Mouse (Mus musculus): ENCODE data around the gene Wbp11. TPM values are rescaled to one million over a fixed set of nuclear protein-coding genes. Genes with fewer than 3 reads are reported as not detected.

The Wbp11 gene
- polyA plus RNA-seq, 1 experiment from 2014 or later: 130 TPM

GRCm38 (mm10) chr6:136782146-136782545 is 45.9 kb downstream of the Wbp11 start:
- no peaks in the 10 kb centered on the region for H3K27me3 ChIP-seq
- no peak overlapping the region for H3K4me2 ChIP-seq (replicated peaks)
- no peak overlapping the region for H3K9ac ChIP-seq
- ATAC-seq (ENCODE audit: insufficient number of reproducible peaks, insufficient read depth, low FRiP score, low TSS enrichment): no peak
- H3K4me3 ChIP-seq: no peak overlapping the region
- H3K9me3 ChIP-seq: no peaks in the 10 kb centered on the region
- H3K27ac ChIP-seq: no peak overlapping the region
- H3K4me1 ChIP-seq: no peaks in the 10 kb centered on the region
- 88% methylated on average over 12 of the region's 12 CpGs for WGBS
- H3K36me3 ChIP-seq: no peaks in the 10 kb centered on the region

GRCm38 (mm10) chr6:136781377-136781986 is 46.6 kb downstream of the Wbp11 start, which contains the start of gene Gucy2c:
TSS of gene Gucy2c (minus strand) at chr6:136781765.
- no peak within 1 kb of the TSS for H3K4me2 ChIP-seq (replicated peaks)
- H3K9ac ChIP-seq: no peak within 1 kb of the TSS
- no peaks in the 10 kb centered on the region for H3K4me1 ChIP-seq
- no peaks in the 10 kb centered on the region for H3K27me3 ChIP-seq
- no peak within 1 kb of the TSS for H3K27ac ChIP-seq
- no peak within 1 kb of the TSS for H3K4me3 ChIP-seq
- ATAC-seq (ENCODE audit: insufficient number of reproducible peaks, insufficient read depth, low FRiP score, low TSS enrichment): no peak
- H3K36me3 ChIP-seq: no peaks in the 10 kb centered on the region
- H3K9me3 ChIP-seq: no peaks in the 10 kb centered on the region
- 79% methylated on average over 20 of the region's 20 CpGs for WGBS

- Histone ChIP-seq H3K27ac (no peak overlapping the region), H3K4me1 (no peaks in the 10 kb centered on the region), H3K36me3 (no peaks in the 10 kb centered on the region), H3K4me3 (no peak overlapping the region), H3K9ac (no peak overlapping the region), H3K27me3 (no peaks in the 10 kb centered on the region), H3K9me3 (no peaks in the 10 kb centered on the region), H3K4me2 (replicated peaks) (no peak overlapping the region)
- no peak for ATAC-seq (ENCODE audit: insufficient number of reproducible peaks, insufficient read depth, low FRiP score, low TSS enrichment)
- 79% methylated on average over 1 of the region's 1 CpGs for WGBS
These were observed 51.6 kb downstream of the Wbp11 start for GRCm38 (mm10) chr6:136776392-136776791.

GRCm38 (mm10) chr6:136769859-136770258 is 58.2 kb downstream of the Wbp11 start:
- Histone ChIP-seq H3K4me3 (no peak overlapping the region), H3K27me3 (no peaks in the 10 kb centered on the region), H3K4me2 (replicated peaks) (no peak overlapping the region), H3K36me3 (no peaks in the 10 kb centered on the region), H3K9ac (no peak overlapping the region), H3K27ac (no peak overlapping the region), H3K4me1 (no peaks in the 10 kb centered on the region), H3K9me3 (no peaks in the 10 kb centered on the region)
- WGBS: 78% methylated on average over 7 of the region's 7 CpGs
- ATAC-seq (ENCODE audit: insufficient number of reproducible peaks, insufficient read depth, low FRiP score, low TSS enrichment): no peak

GRCm38 (mm10) chr6:136769143-136769542 is 58.9 kb downstream of the Wbp11 start:
- no peak for ATAC-seq (ENCODE audit: insufficient number of reproducible peaks, insufficient read depth, low FRiP score, low TSS enrichment)
- H3K9me3 ChIP-seq: no peaks in the 10 kb centered on the region
- WGBS: 85% methylated on average over 8 of the region's 8 CpGs

GRCm38 (mm10) chr6:136763912-136764311 is 64.1 kb downstream of the Wbp11 start:
- ATAC-seq (ENCODE audit: insufficient number of reproducible peaks, insufficient read depth, low FRiP score, low TSS enrichment): no peak
- Histone ChIP-seq H3K27me3 (no peaks in the 10 kb centered on the region), H3K4me2 (replicated peaks) (no peak overlapping the region), H3K9ac (no peak overlapping the region), H3K4me1 (no peaks in the 10 kb centered on the region), H3K4me3 (no peak overlapping the region), H3K27ac (no peak overlapping the region), H3K9me3 (no peaks in the 10 kb centered on the region), H3K36me3 (no peaks in the 10 kb centered on the region)
- 90% methylated on average over 1 of the region's 1 CpGs for WGBS

More at GRCm38 (mm10) chr6:136769143-136769542, 58.9 kb downstream of the Wbp11 start:
- Histone ChIP-seq H3K36me3 (no peaks in the 10 kb centered on the region), H3K9ac (no peak overlapping the region), H3K27me3 (no peaks in the 10 kb centered on the region), H3K4me2 (replicated peaks) (no peak overlapping the region), H3K4me3 (no peak overlapping the region), H3K4me1 (no peaks in the 10 kb centered on the region), H3K27ac (no peak overlapping the region)

Small RNA genes within 50 kb of the gene (microRNA-seq; reads per million reads assigned to microRNA genes)
- not detected for gene Gm44364

Other genes with a start within 250 kb of the Wbp11 start
- gene Plbd1, start 166.3 kb downstream of the Wbp11 start, polyA plus RNA-seq (2016; fragmentation: Nextera tagmentation; extraction: Ambion mirVana): 2.2 and 2.5 TPM in 2 replicates
- 0.14 and 0.22 TPM in 2 replicates for gene Gucy2c, start 46.5 kb downstream of the Wbp11 start, polyA plus RNA-seq (2016; fragmentation: Nextera tagmentation; extraction: Ambion mirVana)
- gene Hist4h4, start 23.8 kb downstream of the Wbp11 start, polyA plus RNA-seq (2016; fragmentation: Nextera tagmentation; extraction: Ambion mirVana): 0.65 and 0.88 TPM in 2 replicates
- gene H2afj, start 20.0 kb downstream of the Wbp11 start, polyA plus RNA-seq (2016; fragmentation: Nextera tagmentation; extraction: Ambion mirVana): 103 and 107 TPM in 2 replicates
- gene BC049715, start 607 bp downstream of the Wbp11 start, polyA plus RNA-seq (2016; fragmentation: Nextera tagmentation; extraction: Ambion mirVana): 2.2 and 3.5 TPM in 2 replicates
- 0.40 and 0.43 TPM in 2 replicates for gene Smco3, start 7.2 kb upstream of the Wbp11 start, polyA plus RNA-seq (2016; fragmentation: Nextera tagmentation; extraction: Ambion mirVana)
- 1.1 and 1.6 TPM in 2 replicates for gene Art4, start 29.5 kb upstream of the Wbp11 start, polyA plus RNA-seq (2016; fragmentation: Nextera tagmentation; extraction: Ambion mirVana)
- gene Mgp, start 47.6 kb upstream of the Wbp11 start, polyA plus RNA-seq (2016; fragmentation: Nextera tagmentation; extraction: Ambion mirVana): 41.2 and 42.9 TPM in 2 replicates
- 0.19 and 0.55 TPM in 2 replicates for gene Erp27, start 93.9 kb upstream of the Wbp11 start, polyA plus RNA-seq (2016; fragmentation: Nextera tagmentation; extraction: Ambion mirVana)
- gene Pde6h, start 95.6 kb upstream of the Wbp11 start, polyA plus RNA-seq (2016; fragmentation: Nextera tagmentation; extraction: Ambion mirVana): not detected in 2 replicates
- gene Arhgdib, start 113.7 kb upstream of the Wbp11 start, polyA plus RNA-seq (2016; fragmentation: Nextera tagmentation; extraction: Ambion mirVana): 51.1 and 58.5 TPM in 2 replicates

Data from embryonic facial prominence, embryonic 12.5 days (tissue).